Mouse (Mus musculus) bone marrow macrophage, adult 2 months (primary cell): ENCODE results near the gene Homer2.

ENCODE experiments used
- CTCF ChIP-seq: IDR thresholded peaks from 2 replicates; pipeline ENCODE4 v1.5.1; 2012; ENCODE audit warnings: low read depth, mild to moderate bottlenecking, low read length, moderate library complexity
- POLR2A ChIP-seq: IDR thresholded peaks from 2 replicates; pipeline ENCODE4 v1.6.1; 2012; ENCODE audit warnings: mild to moderate bottlenecking, low read depth, low read length, borderline replicate concordance

- TF ChIP-seq POLR2A (no peak), CTCF (no peak)
Observed at GRCm38 (mm10) chr7:81695763-81696533, 11.4 kb downstream of the Homer2 start.
